Mouse (Mus musculus) kidney, adult 2 months (tissue): ENCODE data around the gene Tmem256. TPM values are rescaled to one million over a fixed set of nuclear protein-coding genes. Genes with fewer than 3 reads are reported as not detected.

Experiments
- DNase-seq: peaks from one replicate; pipeline ENCODE4 v3.0.0; 2021
- H3K27ac ChIP-seq: fragments of 200-500 bp; 2 replicates; pipeline ENCODE4 v1.5.1; 2012; ENCODE audit warnings: low read depth, low read length, control low read depth, inconsistent platforms; ENCODE audit not compliant: insufficient read depth
- H3K27me3 ChIP-seq: fragments of 200-500 bp; replicated peaks from 2 replicates; pipeline ENCODE4 v1.6.1; 2012; ENCODE audit warnings: mild to moderate bottlenecking, moderate library complexity, low read length, inconsistent platforms; ENCODE audit not compliant: control insufficient read depth, insufficient read depth
- H3K36me3 ChIP-seq: fragments of 200-500 bp; 2 replicates; pipeline ENCODE4 v1.6.1; 2012; ENCODE audit warnings: mild to moderate bottlenecking, moderate library complexity, low read length, inconsistent platforms; ENCODE audit not compliant: control insufficient read depth, insufficient read depth
- H3K4me1 ChIP-seq: fragments of 200-500 bp; 2 replicates; pipeline ENCODE4 v1.6.1; 2011; ENCODE audit warnings: low read length; ENCODE audit not compliant: control insufficient read depth, insufficient read depth
- H3K4me3 ChIP-seq: fragments of 200-500 bp; 2 replicates; pipeline ENCODE4 v1.5.1; 2011; ENCODE audit warnings: mild to moderate bottlenecking, low read depth, low read length, control low read depth; ENCODE audit not compliant: insufficient read depth
- CTCF ChIP-seq: fragments of 200-500 bp; conservative IDR thresholded peaks from 2 replicates; pipeline ENCODE4 v1.5.1; 2011; ENCODE audit warnings: low read depth, mild to moderate bottlenecking, control low read depth, low read length, moderate library complexity, mixed read lengths; ENCODE audit not compliant: insufficient read depth, insufficient read length
- POLR2A ChIP-seq: fragments of 200-500 bp; IDR thresholded peaks from one replicate; pipeline ENCODE4 v1.6.1; 2011; ENCODE audit warnings: low read depth, low read length, control low read depth
- WGBS: fragments of 180-500 bp; shearing (Covaris S2); methylation state at CpG from one replicate; pipeline ENCODE4 v1.1.7; 2018; 5-methylcytosine and 5-hydroxymethylcytosine counted together
- polyA plus RNA-seq: library from polyadenylated mRNA; depleted of rRNA; stranded (reverse); fragments of >200 nt; gene quantifications from 2 replicates; pipeline ENCODE4 v1.2.3, GENCODE M21; 2012

Tmem256 gene
- polyA plus RNA-seq, 1 experiment: 551 TPM

DNA sequence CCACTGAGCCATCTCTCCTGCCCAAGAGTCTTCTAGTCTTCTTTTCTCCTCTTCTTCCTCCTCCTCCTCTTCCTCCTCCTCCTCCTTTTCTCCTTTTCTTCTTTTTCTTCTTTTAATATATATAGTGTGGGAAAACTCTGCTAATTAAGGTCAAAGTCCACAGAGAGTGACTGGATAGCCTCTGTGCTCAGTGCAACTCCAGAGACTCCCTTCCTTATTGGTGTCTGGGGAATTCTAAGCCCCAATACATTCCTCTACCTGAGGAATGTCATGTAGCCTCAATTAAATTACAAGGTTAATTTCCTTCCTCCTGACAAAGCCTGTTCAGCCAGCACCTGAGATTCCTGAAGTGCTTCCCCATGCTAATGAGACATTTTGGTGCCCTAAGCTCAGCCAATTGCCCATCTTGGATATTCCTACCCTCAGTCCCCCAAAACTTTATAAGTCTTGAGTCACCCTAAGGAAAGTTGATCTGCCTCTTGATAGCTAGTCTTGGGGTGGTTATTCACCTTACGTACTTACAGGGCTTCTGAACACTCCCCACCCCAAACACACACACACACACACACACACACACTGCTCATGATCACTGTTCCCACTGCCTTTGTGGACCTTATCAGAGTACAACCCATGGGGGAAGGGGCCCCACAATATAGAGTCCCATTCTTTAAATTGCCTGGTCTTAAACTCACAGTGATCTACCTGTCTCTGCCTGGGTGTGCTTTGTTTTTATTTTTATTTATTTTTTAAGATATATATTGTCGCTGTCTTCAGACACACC, 32.2 kb downstream of the Tmem256 start:
- DNase-seq: no peak
- TF ChIP-seq CTCF: no peak
- TF ChIP-seq POLR2A: no peak
- Histone ChIP-seq H3K4me1 (no peaks in the 10 kb centered on the region), H3K27me3 (no peaks in the 10 kb centered on the region), H3K36me3 (no peaks in the 10 kb centered on the region), H3K4me3 (no peak overlapping the region), H3K27ac (no peak overlapping the region)
- WGBS: 96% methylated on average over 2 of the region's 2 CpGs

DNA sequence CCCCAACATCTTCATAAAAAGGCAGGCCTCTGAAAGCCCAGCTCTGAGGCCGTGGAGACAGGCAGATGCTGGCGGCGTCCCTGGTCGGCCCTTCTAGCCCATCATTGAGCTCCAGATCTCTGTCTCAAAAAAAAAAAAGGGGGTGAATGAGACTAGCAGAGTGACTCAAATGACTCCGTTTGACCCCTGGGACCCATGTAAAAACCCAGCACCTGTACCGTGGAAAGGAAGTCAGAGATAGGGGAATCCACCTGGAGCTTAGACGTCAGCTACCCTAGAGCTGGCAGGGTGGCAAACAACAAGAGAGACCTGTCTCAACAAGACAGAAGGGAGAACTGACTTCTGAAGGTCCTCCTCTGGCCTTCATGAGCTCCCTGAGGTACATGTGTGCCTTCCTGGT, 33.5 kb downstream of the Tmem256 start:
- Histone ChIP-seq H3K36me3 (no peaks in the 10 kb centered on the region), H3K4me3 (no peak overlapping the region), H3K27ac (no peak overlapping the region), H3K27me3 (no peaks in the 10 kb centered on the region), H3K4me1 (no peaks in the 10 kb centered on the region)
- no peak for DNase-seq
- 90% methylated on average over 7 of the region's 7 CpGs for WGBS
- no peak for TF ChIP-seq POLR2A
- no peak for TF ChIP-seq CTCF

DNA sequence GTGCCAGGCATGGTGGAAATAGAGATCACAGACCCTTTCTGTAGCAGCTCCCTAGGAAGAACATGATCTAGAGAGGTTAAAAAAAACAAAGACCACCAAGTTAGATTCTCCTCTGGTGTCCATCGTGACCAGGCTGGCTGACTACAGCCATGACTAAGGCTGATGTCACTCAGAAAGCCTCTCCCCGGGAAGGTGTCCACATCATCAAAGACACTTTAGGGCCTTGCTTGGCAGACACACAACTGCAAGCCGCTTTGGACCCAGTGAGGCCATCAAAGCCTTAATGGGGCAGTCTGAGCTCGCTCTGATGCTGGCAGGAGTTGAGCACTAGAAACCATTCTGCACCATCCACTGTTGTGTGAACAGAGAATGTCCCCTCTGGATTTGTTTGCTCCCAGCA, 34.1 kb downstream of the Tmem256 start:
- no peak for TF ChIP-seq POLR2A
- no peak for TF ChIP-seq CTCF
- H3K36me3 ChIP-seq: no peaks in the 10 kb centered on the region
- no peaks in the 10 kb centered on the region for H3K27me3 ChIP-seq
- no peaks in the 10 kb centered on the region for H3K4me1 ChIP-seq
- H3K27ac ChIP-seq: no peak overlapping the region
- no peak for DNase-seq
- 81% methylated on average over 4 of the region's 4 CpGs for WGBS
- H3K4me3 ChIP-seq: no peak overlapping the region

DNA sequence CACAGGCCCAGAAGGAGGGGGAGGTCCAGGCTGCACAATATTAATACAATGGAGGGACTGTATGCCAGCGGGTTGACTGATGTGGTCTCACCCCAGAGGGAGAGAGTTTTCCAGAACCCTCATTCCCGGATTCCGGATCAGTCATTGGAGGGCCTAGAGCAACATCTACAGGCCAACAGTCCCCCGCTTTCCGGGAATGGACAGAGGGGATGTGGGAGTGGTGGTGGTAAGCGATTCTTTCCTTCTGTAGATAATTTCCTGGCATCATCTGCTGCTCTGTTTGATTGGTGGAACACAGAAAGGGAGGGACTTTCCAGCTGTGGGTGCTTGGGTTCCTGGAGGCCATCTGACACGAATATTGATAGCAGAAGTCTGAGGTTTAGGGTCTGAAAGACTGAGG, 37.9 kb downstream of the Tmem256 start:
- no peak for TF ChIP-seq POLR2A
- no peak for TF ChIP-seq CTCF
- Histone ChIP-seq H3K27me3 (no peaks in the 10 kb centered on the region), H3K36me3 (no peaks in the 10 kb centered on the region), H3K4me1 (0 out of 2 replicates have a peak, but pooled peaks cover 11% of the 10 kb centered on the region), H3K27ac (no peak overlapping the region), H3K4me3 (no peak overlapping the region)
- whole genome bisulfite sequencing: 51% methylated on average over 7 of the region's 7 CpGs
- peak; percentile 65 for DNase-seq

DNA sequence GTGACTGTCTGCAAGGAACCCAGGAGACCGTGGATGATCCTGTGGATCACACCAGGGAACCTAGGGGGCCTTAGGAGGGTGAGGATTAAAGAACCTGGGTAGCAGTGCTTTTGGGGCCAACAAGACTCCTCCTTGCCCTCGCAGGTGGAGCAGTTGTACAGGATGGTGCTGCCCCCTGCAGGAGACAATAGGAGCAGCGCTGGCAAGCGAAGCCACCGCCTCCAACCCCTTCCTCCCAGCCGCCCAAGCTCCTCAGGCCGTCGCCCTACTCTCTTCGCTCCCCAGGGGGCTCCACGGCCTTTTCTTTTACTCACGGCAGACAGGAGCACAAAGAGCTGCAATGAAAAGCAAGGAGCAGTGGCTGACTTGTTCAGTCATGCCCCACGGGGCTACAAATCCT, 38.6 kb downstream of the Tmem256 start:
- peak; percentile 87 for DNase-seq
- no peaks in the 10 kb centered on the region for H3K27me3 ChIP-seq
- no peak overlapping the region for H3K4me3 ChIP-seq
- peaks cover 14% of the 10 kb centered on the region; the same call in 1 of the 2 replicates for H3K4me1 ChIP-seq
- 3% methylated on average over 12 of the region's 12 CpGs for WGBS
- H3K36me3 ChIP-seq: no peaks in the 10 kb centered on the region
- no peak for TF ChIP-seq POLR2A
- TF ChIP-seq CTCF: peak; percentile 90
- H3K27ac ChIP-seq: no peak overlapping the region

DNA sequence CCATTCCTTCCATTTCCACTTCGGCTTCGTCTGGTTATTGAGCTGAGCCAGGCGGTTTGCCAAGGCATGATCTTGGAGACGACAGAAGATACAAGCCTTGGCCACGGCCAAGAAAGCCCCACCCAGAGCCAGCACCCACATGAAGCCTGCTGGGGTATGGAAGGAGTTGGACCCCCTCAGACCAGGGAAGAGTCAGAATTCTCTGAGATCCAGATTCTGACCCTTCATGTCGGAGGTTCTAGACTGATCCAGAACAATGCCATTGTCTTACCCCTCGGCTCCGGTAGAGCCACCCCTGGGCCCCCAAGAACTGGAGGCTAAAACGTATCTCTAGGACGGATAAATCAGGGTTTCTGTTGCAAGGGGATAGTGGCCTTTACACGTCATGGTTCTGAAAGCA, 39.6 kb downstream of the Tmem256 start, which contains the start of gene Tmem95:
Gene Tmem95 (minus strand): TSS at position 141 of the 400 bp plus-strand sequence.
- no peak within 1 kb of the TSS for H3K4me3 ChIP-seq
- DNase-seq: no peak
- no peak within 1 kb of the TSS for H3K27ac ChIP-seq
- TF ChIP-seq POLR2A (no peak), CTCF (no peak)
- H3K36me3 ChIP-seq: no peaks in the 10 kb centered on the region
- 84% methylated on average over 11 of the region's 11 CpGs for WGBS
- H3K27me3 ChIP-seq: no peaks in the 10 kb centered on the region
- peaks cover 14% of the 10 kb centered on the region; the same call in 1 of the 2 replicates for H3K4me1 ChIP-seq

DNA sequence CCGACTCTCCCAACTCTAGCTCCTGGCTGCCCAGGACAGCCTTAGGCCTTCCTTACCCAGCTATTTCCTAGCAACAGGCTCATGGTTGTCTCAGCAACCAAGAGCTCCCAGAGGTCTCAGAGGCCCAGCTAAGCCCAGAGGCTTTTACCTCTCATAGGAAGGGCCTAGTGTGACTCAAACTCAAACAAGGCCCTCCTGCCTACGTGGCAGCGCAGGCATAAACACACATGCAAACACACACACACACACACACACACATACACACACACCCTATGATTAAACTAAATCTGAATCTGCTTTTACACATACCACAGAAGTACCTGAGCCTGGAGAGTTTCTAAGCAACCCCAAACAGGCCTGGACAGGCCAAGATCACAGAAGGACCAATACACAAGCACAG, 40.1 kb downstream of the Tmem256 start:
- 79% methylated on average over 3 of the region's 3 CpGs for WGBS
- H3K36me3 ChIP-seq: no peaks in the 10 kb centered on the region
- no peaks in the 10 kb centered on the region for H3K27me3 ChIP-seq
- TF ChIP-seq POLR2A (no peak), CTCF (no peak)
- H3K4me3 ChIP-seq: no peak overlapping the region
- H3K27ac ChIP-seq: no peak overlapping the region
- no peak for DNase-seq
- peaks cover 14% of the 10 kb centered on the region; the same call in 1 of the 2 replicates for H3K4me1 ChIP-seq

DNA sequence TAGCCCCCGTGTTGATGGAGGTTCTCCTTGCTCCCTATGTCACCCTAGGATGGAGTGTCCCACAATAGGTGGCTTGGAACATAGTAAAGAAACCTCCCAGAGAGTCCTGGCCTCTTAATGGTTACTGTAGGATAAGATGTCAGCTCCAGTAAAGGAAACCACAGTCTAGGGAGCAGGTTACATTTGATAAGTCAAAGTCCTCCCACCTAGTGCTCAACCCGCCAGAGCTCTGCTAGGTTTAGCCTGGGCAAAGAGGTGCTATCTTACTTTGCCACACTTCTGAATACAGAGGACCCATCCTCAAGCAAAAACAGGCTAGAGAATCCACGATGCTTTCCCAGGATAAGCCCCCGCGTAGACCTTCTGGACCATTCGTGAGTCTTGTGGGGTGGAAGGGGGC, 40.6 kb downstream of the Tmem256 start:
- no peak for TF ChIP-seq POLR2A
- no peak for TF ChIP-seq CTCF
- no peak overlapping the region for H3K4me3 ChIP-seq
- no peak overlapping the region for H3K27ac ChIP-seq
- H3K4me1 ChIP-seq: peaks cover 14% of the 10 kb centered on the region; the same call in 1 of the 2 replicates
- H3K36me3 ChIP-seq: no peaks in the 10 kb centered on the region
- H3K27me3 ChIP-seq: no peaks in the 10 kb centered on the region
- DNase-seq: no peak
- WGBS: 78% methylated on average over 6 of the region's 6 CpGs
